Mouse (Mus musculus): ENCODE results near the gene Slc2a13.

The Slc2a13 gene

GRCm38 (mm10) chr15:91374441-91374840 is 198.6 kb downstream of the Slc2a13 start:
- no peak for DNase-seq (ENCODE audit: low read depth, low spot score)

- DNase-seq (ENCODE audit: low read depth, low spot score), result no peak
Measured at GRCm38 (mm10) chr15:91373203-91373584, 199.9 kb downstream of the Slc2a13 start.

GRCm38 (mm10) chr15:91372464-91373202 is 200.4 kb downstream of the Slc2a13 start:
- no peak for DNase-seq (ENCODE audit: low read depth, low spot score)

GRCm38 (mm10) chr15:91371859-91372394 is 201.1 kb downstream of the Slc2a13 start:
- no peak for DNase-seq (ENCODE audit: low read depth, low spot score)

- no peak for DNase-seq (ENCODE audit: low read depth, low spot score)
Measured at GRCm38 (mm10) chr15:91369736-91370449, 203.2 kb downstream of the Slc2a13 start.

GRCm38 (mm10) chr15:91360495-91360894 is 212.6 kb downstream of the Slc2a13 start:
- DNase-seq (ENCODE audit: low read depth, low spot score), result no peak

- DNase-seq (ENCODE audit: low read depth, low spot score), result no peak
Measured at GRCm38 (mm10) chr15:91351006-91351405, 222.1 kb downstream of the Slc2a13 start.

- no peak for DNase-seq (ENCODE audit: low read depth, low spot score)
Measured at GRCm38 (mm10) chr15:91338350-91338749, 234.7 kb downstream of the Slc2a13 start.

GRCm38 (mm10) chr15:91334416-91334900 is 238.6 kb downstream of the Slc2a13 start:
- DNase-seq (ENCODE audit: low read depth, low spot score), result no peak

GRCm38 (mm10) chr15:91327748-91328147 is 245.3 kb downstream of the Slc2a13 start:
- DNase-seq (ENCODE audit: low read depth, low spot score), result no peak

- no peak for DNase-seq (ENCODE audit: low read depth, low spot score)
Measured at GRCm38 (mm10) chr15:91327023-91327422, 246.0 kb downstream of the Slc2a13 start.

- DNase-seq (ENCODE audit: low read depth, low spot score), result no peak
Measured at GRCm38 (mm10) chr15:91319376-91319775, 253.7 kb downstream of the Slc2a13 start.

GRCm38 (mm10) chr15:91316964-91317363 is 256.1 kb downstream of the Slc2a13 start:
- no peak for DNase-seq (ENCODE audit: low read depth, low spot score)

GRCm38 (mm10) chr15:91314402-91315318 is 258.4 kb downstream of the Slc2a13 start:
- DNase-seq (ENCODE audit: low read depth, low spot score), result no peak

- DNase-seq (ENCODE audit: low read depth, low spot score), result peak; percentile 37
Measured at GRCm38 (mm10) chr15:91304296-91304852, 268.7 kb downstream of the Slc2a13 start.

- DNase-seq (ENCODE audit: low read depth, low spot score), result peak; percentile 65
Measured at GRCm38 (mm10) chr15:91301366-91301765, 271.7 kb downstream of the Slc2a13 start.

GRCm38 (mm10) chr15:91299319-91299835 is 273.7 kb downstream of the Slc2a13 start:
- no peak for DNase-seq (ENCODE audit: low read depth, low spot score)

GRCm38 (mm10) chr15:91283418-91283817 is 289.6 kb downstream of the Slc2a13 start:
- DNase-seq (ENCODE audit: low read depth, low spot score), result no peak

GRCm38 (mm10) chr15:91282822-91283221 is 290.2 kb downstream of the Slc2a13 start:
- DNase-seq (ENCODE audit: low read depth, low spot score), result no peak

GRCm38 (mm10) chr15:91281521-91281920 is 291.5 kb downstream of the Slc2a13 start:
- DNase-seq (ENCODE audit: low read depth, low spot score), result no peak

- no peak for DNase-seq (ENCODE audit: low read depth, low spot score)
Measured at GRCm38 (mm10) chr15:91279571-91279970, 293.5 kb downstream of the Slc2a13 start.

Measured in embryo, embryonic 11.5 days (tissue).